Comparison of ENCODE assay signal across 18 mouse cellular contexts in the genomic region with DNA sequence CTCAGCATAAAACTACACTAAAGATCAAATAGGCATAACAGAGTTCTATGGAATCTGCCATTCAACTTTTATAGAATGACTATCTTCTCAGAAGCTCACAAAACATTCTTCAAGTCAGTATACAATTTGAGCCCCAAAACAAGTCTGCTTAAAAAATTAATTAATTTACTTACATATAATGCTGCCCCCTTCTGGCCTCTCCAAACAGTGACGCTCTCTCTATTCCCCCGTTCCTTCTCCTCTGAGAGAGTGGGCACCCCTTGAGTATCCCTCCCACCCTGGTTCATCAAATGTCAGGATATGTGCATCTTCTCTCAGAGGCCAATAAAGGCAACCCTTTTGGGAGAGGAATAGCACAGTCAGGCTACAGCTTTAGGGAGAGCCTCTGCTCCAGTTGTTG. TPM values are rescaled to one million over a fixed set of nuclear protein-coding genes. Genes with fewer than 3 reads are reported as not detected.
"Had no signal": no experiment of that assay in that cellular context is flagged by ENCODE, and none has a peak within 500 bp of the region (broad histone marks: within the 10 kb centered on the region; RNA-seq: fewer than 3 reads in every experiment).

No protein-coding gene starts in this region.

- H3K36me3 ChIP-seq: kidney, embryonic 15.5 days; limb, embryonic 10.5 days; liver, embryonic 12.5 days; midbrain, embryonic 13.5 days; neural tube, embryonic 15.5 days; stomach, embryonic 15.5 days had no signal

- ATAC-seq: liver, embryonic 12.5 days; liver, postnatal 0 days; midbrain, embryonic 13.5 days had no signal

- H3K9ac ChIP-seq: kidney, embryonic 15.5 days; liver, embryonic 12.5 days; liver, postnatal 0 days; midbrain, embryonic 13.5 days; neural tube, embryonic 15.5 days; stomach, embryonic 15.5 days had no signal

- H3K4me2 ChIP-seq: kidney, embryonic 15.5 days; liver, embryonic 12.5 days; midbrain, embryonic 13.5 days; neural tube, embryonic 15.5 days; stomach, embryonic 15.5 days had no signal

- H3K27me3 ChIP-seq: kidney, embryonic 15.5 days; liver, embryonic 12.5 days; midbrain, embryonic 13.5 days; neural tube, embryonic 15.5 days; stomach, embryonic 15.5 days had no signal

- DNase-seq: kidney, adult 2 months; kidney, postnatal 25 days; liver, postnatal 0 days; right cerebral cortex, postnatal 14 days; thymus, postnatal 4 days had no signal

- H3K4me3 ChIP-seq: kidney, embryonic 15.5 days; left cerebral cortex, adult 2 months; limb, embryonic 10.5 days; liver, embryonic 12.5 days; midbrain, embryonic 13.5 days; myocyte; neural tube, embryonic 15.5 days; stomach, embryonic 15.5 days had no signal

- H3K9me3 ChIP-seq: kidney, embryonic 15.5 days; limb, embryonic 10.5 days; liver, embryonic 12.5 days; midbrain, embryonic 13.5 days; neural tube, embryonic 15.5 days; stomach, embryonic 15.5 days had no signal

- H3K27ac ChIP-seq: kidney, embryonic 15.5 days; left cerebral cortex, adult 2 months; limb, embryonic 10.5 days; liver, embryonic 12.5 days; midbrain, embryonic 13.5 days; neural tube, embryonic 15.5 days; stomach, embryonic 15.5 days had no signal

- H3K4me1 ChIP-seq: kidney, embryonic 15.5 days; limb, embryonic 10.5 days; liver, embryonic 12.5 days; midbrain, embryonic 13.5 days; neural tube, embryonic 15.5 days; stomach, embryonic 15.5 days had no signal

RNA-seq across cellular contexts. Expression of a gene that starts 9.5 kb away (rescaled TPM):
- polyA plus RNA-seq: kidney, adult 2 months; kidney, embryonic 15.5 days; limb, embryonic 10.5 days; limb, embryonic 14.5 days; liver, embryonic 12.5 days; liver, postnatal 0 days; lung, embryonic 16.5 days; midbrain, embryonic 13.5 days; myocyte; neural tube, embryonic 11.5 days; spleen, adult 2 months; stomach, embryonic 15.5 days; thymus, postnatal 0 days had no signal

RNA-seq across cellular contexts. Expression of a gene that starts 36.0 kb away (rescaled TPM):
- polyA plus RNA-seq: kidney, adult 2 months; kidney, embryonic 15.5 days; limb, embryonic 10.5 days; limb, embryonic 14.5 days; liver, embryonic 12.5 days; liver, postnatal 0 days; lung, embryonic 16.5 days; midbrain, embryonic 13.5 days; myocyte; neural tube, embryonic 11.5 days; neural tube, embryonic 15.5 days; spleen, adult 2 months; stomach, embryonic 15.5 days; thymus, postnatal 0 days had no signal
